Mouse (Mus musculus) embryonic facial prominence, embryonic 13.5 days (tissue): ENCODE measurements around the gene Med13. TPM values are rescaled to one million over a fixed set of nuclear protein-coding genes. Genes with fewer than 3 reads are reported as not detected.
"Not testable (repeated sequence)": the region's sequence is repeated elsewhere in the genome, so short reads cannot be mapped to it uniquely, and the experiment has no call there.

Experiments used
- ATAC-seq: fragments of 200-750 bp; cut with Nextera tagmentation; 2 replicates; pipeline ENCODE4 v1.8.0; 2017; ENCODE audit warnings: low read depth; ENCODE audit not compliant: insufficient number of reproducible peaks, insufficient read depth, low FRiP score, low TSS enrichment
- H3K27ac ChIP-seq: fragments of 300-500 bp; sonication (generic); 2 replicates; pipeline ENCODE4 v1.5.1; 2015; ENCODE audit warnings: moderate library complexity, mild to moderate bottlenecking, inconsistent platforms
- H3K27me3 ChIP-seq: fragments of 300-500 bp; sonication (generic); 2 replicates; pipeline ENCODE4 v1.6.1; 2015; ENCODE audit warnings: mild to moderate bottlenecking, inconsistent platforms
- H3K36me3 ChIP-seq: fragments of 300-500 bp; sonication (generic); 2 replicates; pipeline ENCODE4 v1.6.1; 2015; ENCODE audit warnings: mild to moderate bottlenecking, inconsistent platforms
- H3K4me1 ChIP-seq: fragments of 300-500 bp; sonication (generic); 2 replicates; pipeline ENCODE4 v1.6.1; 2015; ENCODE audit warnings: inconsistent platforms
- H3K4me2 ChIP-seq: fragments of 300-500 bp; sonication (generic); 2 replicates; pipeline ENCODE4 v1.6.1; 2015; ENCODE audit warnings: moderate library complexity, mild to moderate bottlenecking, inconsistent platforms
- H3K4me3 ChIP-seq: fragments of 300-500 bp; sonication (generic); 2 replicates; pipeline ENCODE4 v1.5.1; 2015; ENCODE audit warnings: mild to moderate bottlenecking, inconsistent platforms
- H3K9ac ChIP-seq: fragments of 300-500 bp; sonication (generic); 2 replicates; pipeline ENCODE4 v1.6.1; 2015; ENCODE audit warnings: mild to moderate bottlenecking, inconsistent platforms
- H3K9me3 ChIP-seq: fragments of 300-500 bp; sonication (generic); 2 replicates; pipeline ENCODE4 v1.6.1; 2016; ENCODE audit warnings: inconsistent platforms
- WGBS: fragments of 180-500 bp; shearing (Covaris S2); methylation state at CpG from one replicate; pipeline ENCODE4 v1.1.7; 2015; ENCODE audit warnings: mixed read lengths; 5-methylcytosine and 5-hydroxymethylcytosine counted together
- polyA plus RNA-seq: library from polyadenylated mRNA; unstranded; fragments of >200 nt; fragmentation: Nextera tagmentation; extraction: Ambion mirVana; gene quantifications from 2 replicates; pipeline ENCODE4 v1.2.1, GENCODE M21; 2015

Med13 gene
- polyA plus RNA-seq, 1 experiment from 2014 or later, result 11.6 TPM

- Histone ChIP-seq H3K9me3 (no peaks in the 10 kb centered on the region), H3K27me3 (no peaks in the 10 kb centered on the region), H3K9ac (no peak overlapping the region), H3K27ac (no peak overlapping the region), H3K36me3 (peaks cover 24% of the 10 kb centered on the region), H3K4me3 (no peak overlapping the region), H3K4me1 (peaks cover 15% of the 10 kb centered on the region), H3K4me2 (no peak overlapping the region)
- no peak for ATAC-seq
Measured at GRCm38 (mm10) chr11:86348872-86349271, 8.5 kb downstream of the Med13 start.

GRCm38 (mm10) chr11:86347387-86348122 lies 9.8 kb downstream of the Med13 start:
- no peak overlapping the region for H3K27ac ChIP-seq
- H3K9ac ChIP-seq, result no peak overlapping the region
- 57% methylated on average over 5 of the region's 5 CpGs for WGBS
- no peak for ATAC-seq
- H3K4me1 ChIP-seq, result peaks cover 4% of the 10 kb centered on the region; the same call in 1 of the 2 replicates
- no peak overlapping the region for H3K4me2 ChIP-seq
- no peaks in the 10 kb centered on the region for H3K9me3 ChIP-seq
- peaks cover 20% of the 10 kb centered on the region for H3K36me3 ChIP-seq
- no peaks in the 10 kb centered on the region for H3K27me3 ChIP-seq
- H3K4me3 ChIP-seq, result no peak overlapping the region

GRCm38 (mm10) chr11:86346525-86346924 lies 10.9 kb downstream of the Med13 start:
- no peak overlapping the region for H3K4me3 ChIP-seq
- peaks cover 23% of the 10 kb centered on the region for H3K36me3 ChIP-seq
- H3K4me1 ChIP-seq, result no peaks in the 10 kb centered on the region
- no peak overlapping the region for H3K9ac ChIP-seq
- no peaks in the 10 kb centered on the region for H3K9me3 ChIP-seq
- WGBS, result 86% methylated on average over 3 of the region's 3 CpGs
- H3K4me2 ChIP-seq, result no peak overlapping the region
- no peaks in the 10 kb centered on the region for H3K27me3 ChIP-seq
- no peak for ATAC-seq
- H3K27ac ChIP-seq, result no peak overlapping the region

- H3K4me3 ChIP-seq, H3K9ac ChIP-seq, H3K27ac ChIP-seq, H3K4me2 ChIP-seq, H3K9me3 ChIP-seq, ATAC-seq, H3K27me3 ChIP-seq, H3K4me1 ChIP-seq: not testable (repeated sequence)
- peaks cover 25% of the 10 kb centered on the region for H3K36me3 ChIP-seq
- WGBS, result 87% methylated on average over 1 of the region's 1 CpGs
Measured at GRCm38 (mm10) chr11:86344940-86345339, 12.5 kb downstream of the Med13 start.

GRCm38 (mm10) chr11:86324251-86324650 lies 33.2 kb downstream of the Med13 start:
- H3K9me3 ChIP-seq, result no peaks in the 10 kb centered on the region
- H3K27me3 ChIP-seq, result no peaks in the 10 kb centered on the region
- no peak for ATAC-seq
- H3K4me2 ChIP-seq, result no peak overlapping the region
- H3K4me1 ChIP-seq, result no peaks in the 10 kb centered on the region
- no peak overlapping the region for H3K9ac ChIP-seq
- H3K4me3 ChIP-seq, result no peak overlapping the region
- H3K36me3 ChIP-seq, result peaks cover 41% of the 10 kb centered on the region
- no peak overlapping the region for H3K27ac ChIP-seq
- 82% methylated on average over 5 of the region's 5 CpGs for WGBS

- peaks cover 36% of the 10 kb centered on the region for H3K36me3 ChIP-seq
- H3K4me2 ChIP-seq, H3K9ac ChIP-seq, H3K4me3 ChIP-seq, H3K27ac ChIP-seq, H3K4me1 ChIP-seq, ATAC-seq, H3K27me3 ChIP-seq, H3K9me3 ChIP-seq: not testable (repeated sequence)
- 89% methylated on average over 3 of the region's 3 CpGs for WGBS
Measured at GRCm38 (mm10) chr11:86314992-86315391, 42.4 kb downstream of the Med13 start.

- no peak overlapping the region for H3K27ac ChIP-seq
- no peak for ATAC-seq
- no peaks in the 10 kb centered on the region for H3K4me1 ChIP-seq
- H3K4me2 ChIP-seq, result no peak overlapping the region
- H3K9me3 ChIP-seq, result no peaks in the 10 kb centered on the region
- peaks cover 16% of the 10 kb centered on the region for H3K36me3 ChIP-seq
- no peak overlapping the region for H3K9ac ChIP-seq
- whole genome bisulfite sequencing, result 76% methylated on average over 6 of the region's 6 CpGs
- no peaks in the 10 kb centered on the region for H3K27me3 ChIP-seq
- no peak overlapping the region for H3K4me3 ChIP-seq
Measured at GRCm38 (mm10) chr11:86310280-86310679, 47.1 kb downstream of the Med13 start.

- WGBS, result 94% methylated on average over 10 of the region's 10 CpGs
- H3K9me3 ChIP-seq, H3K4me3 ChIP-seq, H3K4me1 ChIP-seq, H3K9ac ChIP-seq, H3K27me3 ChIP-seq, H3K27ac ChIP-seq, H3K4me2 ChIP-seq, ATAC-seq: not testable (repeated sequence)
- peaks cover 42% of the 10 kb centered on the region for H3K36me3 ChIP-seq
Measured at GRCm38 (mm10) chr11:86292201-86292600, 65.2 kb downstream of the Med13 start.

- Histone ChIP-seq H3K4me2 (no peak overlapping the region), H3K27me3 (no peaks in the 10 kb centered on the region), H3K9ac (no peak overlapping the region), H3K4me1 (no peaks in the 10 kb centered on the region), H3K9me3 (no peaks in the 10 kb centered on the region), H3K4me3 (no peak overlapping the region), H3K27ac (no peak overlapping the region), H3K36me3 (peaks cover 38% of the 10 kb centered on the region)
- no peak for ATAC-seq
- WGBS, result 87% methylated on average over 6 of the region's 6 CpGs
Measured at GRCm38 (mm10) chr11:86291714-86292113, 65.7 kb downstream of the Med13 start.

GRCm38 (mm10) chr11:86285729-86286128 lies 71.7 kb downstream of the Med13 start:
- Histone ChIP-seq H3K4me1 (no peaks in the 10 kb centered on the region), H3K9ac (no peak overlapping the region), H3K4me3 (no peak overlapping the region), H3K9me3 (no peaks in the 10 kb centered on the region), H3K27me3 (no peaks in the 10 kb centered on the region), H3K4me2 (no peak overlapping the region), H3K27ac (no peak overlapping the region), H3K36me3 (peaks cover 73% of the 10 kb centered on the region)
- no peak for ATAC-seq
- WGBS, result 91% methylated on average over 8 of the region's 8 CpGs

- 95% methylated on average over 6 of the region's 6 CpGs for WGBS
Measured at GRCm38 (mm10) chr11:86278442-86279102, 78.8 kb downstream of the Med13 start.

GRCm38 (mm10) chr11:86257460-86258076 lies 99.8 kb downstream of the Med13 start, which contains the start of gene Ints2:
Ints2 (minus strand) TSS chr11:86257575.
- 8% methylated on average over 32 of the region's 32 CpGs for WGBS
- peaks cover 12% of the 10 kb centered on the region for H3K4me1 ChIP-seq
- H3K36me3 ChIP-seq, result peaks cover 11% of the 10 kb centered on the region
- peak within 1 kb of the TSS; percentile 78 for H3K27ac ChIP-seq
- H3K4me2 ChIP-seq, result peak within 1 kb of the TSS; percentile 73
- H3K9me3 ChIP-seq, result no peaks in the 10 kb centered on the region
- H3K9ac ChIP-seq, result peak within 1 kb of the TSS; percentile 93
- H3K27me3 ChIP-seq, result no peaks in the 10 kb centered on the region
- peak within 1 kb of the TSS; percentile 77 for H3K4me3 ChIP-seq
- ATAC-seq, result peak; percentile 81

More at GRCm38 (mm10) chr11:86278442-86279102, 78.8 kb downstream of the Med13 start:
- H3K9ac ChIP-seq, result no peak overlapping the region
- peaks cover 67% of the 10 kb centered on the region for H3K36me3 ChIP-seq
- no peak overlapping the region for H3K27ac ChIP-seq
- no peak overlapping the region for H3K4me2 ChIP-seq
- no peaks in the 10 kb centered on the region for H3K4me1 ChIP-seq
- ATAC-seq, result no peak
- no peaks in the 10 kb centered on the region for H3K27me3 ChIP-seq
- no peak overlapping the region for H3K4me3 ChIP-seq
- no peaks in the 10 kb centered on the region for H3K9me3 ChIP-seq
